Mouse (Mus musculus) intestine, embryonic 14.5 days (tissue): Measurements from ENCODE around the gene Olig2. TPM values are rescaled to one million over a fixed set of nuclear protein-coding genes. Genes with fewer than 3 reads are reported as not detected.

Experiments
- ATAC-seq: fragments of 200-750 bp; cut with Nextera tagmentation; replicated peaks from 2 replicates; pipeline ENCODE4 v1.8.0; 2017; ENCODE audit warnings: low read depth, moderate number of reproducible peaks, moderate TSS enrichment, moderate library complexity; ENCODE audit not compliant: low FRiP score, low TSS enrichment
- DNase-seq: peaks from one replicate; pipeline ENCODE4 v3.0.0-alpha.2; 2018; ENCODE audit warnings: low spot score
- H3K27ac ChIP-seq: fragments of 300-500 bp; sonication (generic); 2 replicates; pipeline ENCODE4 v1.5.1; 2014; ENCODE audit warnings: low read depth, mild to moderate bottlenecking, control low read depth
- H3K27me3 ChIP-seq: fragments of 300-500 bp; sonication (generic); replicated peaks from 2 replicates; pipeline ENCODE4 v1.6.1; 2014; ENCODE audit warnings: low read length, control low read depth; ENCODE audit not compliant: control insufficient read depth, insufficient read depth
- H3K36me3 ChIP-seq: fragments of 300-500 bp; sonication (generic); 2 replicates; pipeline ENCODE4 v1.6.1; 2014; ENCODE audit warnings: low read length, control low read depth; ENCODE audit not compliant: control insufficient read depth, insufficient read depth
- H3K4me1 ChIP-seq: fragments of 300-500 bp; sonication (generic); replicated peaks from 2 replicates; pipeline ENCODE4 v1.6.1; 2014; ENCODE audit warnings: low read length, control low read depth, mixed read lengths; ENCODE audit not compliant: control insufficient read depth, insufficient read depth
- H3K4me2 ChIP-seq: fragments of 300-500 bp; sonication (generic); 2 replicates; pipeline ENCODE4 v1.6.1; 2014; ENCODE audit warnings: low read length
- H3K4me3 ChIP-seq: fragments of 300-500 bp; sonication (generic); 2 replicates; pipeline ENCODE4 v1.5.1; 2014; ENCODE audit warnings: low read depth, low read length, control low read depth, mixed read lengths
- H3K9ac ChIP-seq: fragments of 300-500 bp; sonication (generic); 2 replicates; pipeline ENCODE4 v1.6.1; 2014; ENCODE audit warnings: mild to moderate bottlenecking, low read length
- H3K9me3 ChIP-seq: fragments of 300-500 bp; sonication (generic); 2 replicates; pipeline ENCODE4 v1.6.1; 2016; ENCODE audit warnings: low read length, control low read depth; ENCODE audit not compliant: control insufficient read depth
- WGBS: fragments of 180-500 bp; shearing (Covaris S2); extraction: QIAGEN DNeasy Blood & Tissue Kit; methylation state at CpG from one replicate; pipeline ENCODE4 v1.1.7; 2014; 5-methylcytosine and 5-hydroxymethylcytosine counted together
- polyA plus RNA-seq: library from polyadenylated mRNA; unstranded; fragments of >200 nt; fragmentation: Nextera tagmentation; extraction: Ambion mirVana; gene quantifications from 2 replicates; pipeline ENCODE4 v1.2.1, GENCODE M21; 2014

Gene Olig2
- polyA plus RNA-seq, 1 experiment from 2014 or later = not detected

DNA sequence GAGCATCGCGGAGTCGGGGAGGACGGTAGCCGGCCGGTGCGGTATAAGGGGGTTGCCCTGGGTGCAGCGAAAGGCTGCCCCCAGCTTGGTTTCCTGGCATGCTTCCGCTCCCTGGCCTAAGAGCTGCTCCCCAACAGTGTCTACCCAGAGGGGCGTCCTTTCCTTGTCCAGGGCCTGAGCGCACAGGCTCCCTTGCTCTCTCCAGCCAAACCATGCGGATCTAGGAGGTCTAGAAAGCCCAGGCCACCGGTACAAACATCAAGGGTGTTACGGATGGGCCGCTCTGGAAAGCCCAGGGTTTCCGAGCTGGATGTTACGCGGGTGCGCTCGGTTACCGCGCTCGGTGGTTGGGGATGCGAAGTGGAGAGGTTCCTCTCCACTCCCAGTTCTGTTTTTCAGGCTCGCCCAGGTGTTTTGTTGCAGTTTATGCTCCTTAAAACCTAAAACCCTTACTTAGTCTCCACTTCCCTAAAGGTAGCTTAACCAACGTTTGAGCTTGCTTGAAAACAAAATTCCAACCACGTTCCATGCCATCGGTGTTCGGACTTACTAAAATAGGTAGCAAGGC lies 45.8 kb downstream of the Olig2 start:
- 2% methylated on average over 29 of the region's 29 CpGs for WGBS
- Histone ChIP-seq H3K9me3 (no peaks in the 10 kb centered on the region), H3K27me3 (peaks cover 99% of the 10 kb centered on the region), H3K9ac (no peak overlapping the region), H3K27ac (no peak overlapping the region), H3K4me2 (no peak overlapping the region), H3K4me1 (0 out of 2 replicates have a peak, but pooled peaks cover 3% of the 10 kb centered on the region), H3K4me3 (no peak overlapping the region), H3K36me3 (no peaks in the 10 kb centered on the region)
- ATAC-seq (no peak), DNase-seq (peak; percentile 66)

GRCm38 (mm10) chr16:91271634-91272033 lies 46.4 kb downstream of the Olig2 start:
- no peak overlapping the region for H3K9ac ChIP-seq
- 3% methylated on average over 20 of the region's 20 CpGs for WGBS

More at GRCm38 (mm10) chr16:91271634-91272033, 46.4 kb downstream of the Olig2 start:
- no peaks in the 10 kb centered on the region for H3K36me3 ChIP-seq
- H3K4me1 ChIP-seq = 0 out of 2 replicates have a peak, but pooled peaks cover 3% of the 10 kb centered on the region
- H3K9me3 ChIP-seq = no peaks in the 10 kb centered on the region
- no peak for DNase-seq
- H3K27ac ChIP-seq = no peak overlapping the region
- H3K27me3 ChIP-seq = peaks cover 99% of the 10 kb centered on the region
- H3K4me3 ChIP-seq = no peak overlapping the region
- H3K4me2 ChIP-seq = no peak overlapping the region
- ATAC-seq = no peak

Other genes starting within 250 kb of the Olig2 start
- 15.2 and 18.1 TPM in 2 replicates for gene Synj1, start 214.1 kb upstream of the Olig2 start, polyA plus RNA-seq
- 60.7 and 71.1 TPM in 2 replicates for gene Paxbp1, start 180.9 kb upstream of the Olig2 start, polyA plus RNA-seq
- 0.13 TPM in 1 of 2 replicates, not detected in the other for gene 4932438H23Rik, start 130.3 kb upstream of the Olig2 start, polyA plus RNA-seq
- gene Olig1, start 44.3 kb downstream of the Olig2 start, polyA plus RNA-seq = 0.14 TPM in 1 of 2 replicates, not detected in the other
- gene Ifnar2, start 147.3 kb downstream of the Olig2 start, polyA plus RNA-seq = 41.1 and 44.0 TPM in 2 replicates
- gene Gm21970, start 166.3 kb downstream of the Olig2 start, polyA plus RNA-seq = 0.45 TPM in 1 of 2 replicates, not detected in the other
- 35.4 and 36.8 TPM in 2 replicates for gene Il10rb, start 180.7 kb downstream of the Olig2 start, polyA plus RNA-seq